Mouse (Mus musculus) olfactory bulb, adult 2 months (tissue): ENCODE measurements around the gene Srd5a1.

Experiments used
- CTCF ChIP-seq: fragments of 200-500 bp; IDR thresholded peaks from 2 replicates; pipeline ENCODE4 v1.5.1; 2012; ENCODE audit warnings: low read depth, mild to moderate bottlenecking, low read length, moderate library complexity; ENCODE audit not compliant: insufficient read depth
- POLR2A ChIP-seq: fragments of 200-500 bp; IDR thresholded peaks from 2 replicates; pipeline ENCODE4 v1.6.1; 2012; ENCODE audit warnings: mild to moderate bottlenecking, low read depth, low read length, moderate library complexity; ENCODE audit not compliant: insufficient read depth

GRCm38 (mm10) chr13:69595911-69596310, 15.3 kb downstream of the Srd5a1 start:
- TF ChIP-seq CTCF = no peak
- no peak for TF ChIP-seq POLR2A
